Mouse (Mus musculus) lung, adult 18-20 months (tissue): ENCODE data around the gene Zcwpw1.
A peak's percentile ranks its signal among the peaks of the same experiment; 100 is the strongest.
"Not testable (repeated sequence)": the region's sequence is repeated elsewhere in the genome, so short reads cannot be mapped to it uniquely, and the experiment has no call there.

Experiments used
- DNase-seq, 2 experiments: peaks; one replicate each; pipeline ENCODE4 v3.0.0; 2022; ENCODE audit warnings: mixed read lengths in 2 of 2

Zcwpw1 gene

GRCm38 (mm10) chr5:137836611-137837010 lies 49.0 kb downstream of the Zcwpw1 start:
- no peak for DNase-seq

- DNase-seq: not testable (repeated sequence)
These were observed 49.5 kb downstream of the Zcwpw1 start for GRCm38 (mm10) chr5:137837110-137837509.

- DNase-seq: not testable (repeated sequence)
These were observed 62.7 kb downstream of the Zcwpw1 start for GRCm38 (mm10) chr5:137850313-137850712.

GRCm38 (mm10) chr5:137854907-137855306 lies 67.3 kb downstream of the Zcwpw1 start:
- not testable (repeated sequence) for DNase-seq

GRCm38 (mm10) chr5:137856870-137857269 lies 69.3 kb downstream of the Zcwpw1 start:
- peak in 1 of 2 experiments; percentile 31 for DNase-seq

GRCm38 (mm10) chr5:137857960-137858710 lies 70.5 kb downstream of the Zcwpw1 start, which contains the start of gene Pilrb1:
Gene Pilrb1, minus strand, starts transcription at chr5:137858106.
- DNase-seq: peak; percentile 24 to 51

- not testable (repeated sequence) for DNase-seq
These were observed 76.4 kb downstream of the Zcwpw1 start for GRCm38 (mm10) chr5:137864008-137864407.

- not testable (repeated sequence) for DNase-seq
These were observed 81.0 kb downstream of the Zcwpw1 start for GRCm38 (mm10) chr5:137868600-137868999.

- DNase-seq: not testable (repeated sequence)
These were observed 84.2 kb downstream of the Zcwpw1 start, which contains the start of gene Pilrb2 for GRCm38 (mm10) chr5:137871644-137872380. Gene Pilrb2, minus strand, starts transcription at chr5:137871815.
